Mouse (Mus musculus): Measurements from ENCODE around the gene Irgq. TPM values are rescaled to one million over a fixed set of nuclear protein-coding genes. Genes with fewer than 3 reads are reported as not detected.
"Not testable (repeated sequence)": the region's sequence is repeated elsewhere in the genome, so short reads cannot be mapped to it uniquely, and the experiment has no call there.

The Irgq gene
- total RNA-seq, 1 experiment: 6.2 TPM

DNA sequence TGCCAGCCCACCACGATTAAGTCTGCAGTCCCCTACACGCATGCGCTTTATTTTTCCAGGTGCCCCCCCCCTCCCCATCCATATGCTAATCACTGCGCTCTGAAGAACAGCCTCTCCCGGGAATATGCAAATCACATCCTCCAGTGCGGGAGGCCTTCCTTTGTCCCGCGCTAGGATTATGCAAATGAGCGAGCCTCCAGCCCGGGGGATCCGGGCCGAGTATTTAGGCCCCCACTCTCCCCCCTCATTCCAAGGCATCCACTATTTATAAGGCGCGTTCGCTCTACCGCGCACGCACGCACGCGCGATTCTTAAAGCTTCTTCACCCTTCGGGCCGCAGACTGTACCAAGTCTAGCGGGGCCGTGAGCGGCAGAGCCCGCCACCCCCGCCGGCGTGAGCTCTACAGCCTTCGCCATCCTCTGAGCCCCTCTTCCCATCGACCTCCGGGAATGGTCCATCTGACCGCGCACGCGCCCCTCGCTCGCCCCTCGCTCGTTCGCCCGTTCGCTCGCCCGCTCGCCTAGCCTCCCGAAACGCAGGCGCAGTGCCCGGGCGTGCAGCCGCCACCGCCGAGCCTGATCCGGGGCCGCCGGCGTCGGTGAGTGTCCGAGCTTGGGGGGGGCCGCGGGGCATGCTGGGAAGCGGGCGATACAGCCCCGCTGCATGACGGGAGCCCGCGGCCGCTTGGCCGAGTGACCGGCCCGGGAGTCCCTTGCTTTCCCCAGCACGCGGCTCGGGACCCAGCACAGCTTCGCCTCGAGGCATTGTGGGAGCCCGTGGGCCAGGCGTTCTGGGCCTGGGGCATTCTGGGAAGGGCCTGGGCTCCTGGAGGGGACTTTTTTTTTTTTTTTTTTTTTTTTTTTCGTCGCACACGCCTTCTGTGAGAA, 23.4 kb upstream of the Irgq start, which contains the start of gene Zfp428:
TSS of gene Zfp428 (plus strand) at position 169 of the 888 bp plus-strand sequence.
- Histone ChIP-seq H3K4me3 (ENCODE audit: insufficient read depth in 1 of 2, low read depth in 1 of 2, low read length in 2 of 2, poor library complexity in 1 of 2, severe bottlenecking in 1 of 2) (peak within 1 kb of the TSS; percentile 73 to 94), H3K27ac (ENCODE audit: insufficient read depth, low read depth, low read length, poor library complexity, severe bottlenecking) (peak within 1 kb of the TSS; percentile 97), H3K36me3 (ENCODE audit: control insufficient read depth, insufficient read depth, low read length, poor library complexity, severe bottlenecking) (peaks cover 7% of the 10 kb centered on the region), H3K4me1 (ENCODE audit: control insufficient read depth in 2 of 2, insufficient read depth in 2 of 2, low read length in 2 of 2, poor library complexity in 1 of 2) (peaks cover 2 to 31% of the 10 kb centered on the region in 2 experiments; a peak in 3 of 4 replicates), H3K9ac (ENCODE audit: insufficient read depth, low read depth, low read length, poor library complexity, severe bottlenecking) (peak within 1 kb of the TSS; percentile 98), H3K9me3 (ENCODE audit: control insufficient read depth, insufficient read depth, low read depth, low read length) (no peaks in the 10 kb centered on the region)
- in situ Hi-C loops (cut with MboI; ENCODE audit: low sequenced_read_pairs in 2 of 2, unreplicated experiment in 2 of 2): loop anchor here in 1 of 2 experiments (25.0 kb wide), 1 partner anchor 95 kb away; no protein-coding TSS in a partner anchor
- TF ChIP-seq ZNF384 (IDR thresholded peaks at IDR 0.05; ENCODE audit: low read depth, low read length) (peak; percentile 97), MAFK (IDR thresholded peaks at IDR 0.05; ENCODE audit: insufficient read depth, low read depth, low read length) (no peak), HCFC1 (IDR thresholded peaks at IDR 0.05; ENCODE audit: borderline replicate concordance, insufficient read depth, low read length) (peak; percentile 26; the same call in 1 of the 2 replicates), CHD2 (IDR thresholded peaks at IDR 0.05; ENCODE audit: low read depth, low read length) (peak; percentile 70; the same call in 1 of the 2 replicates), ZC3H11A (IDR thresholded peaks at IDR 0.05; ENCODE audit: borderline replicate concordance, low read depth, low read length) (no peak)
- DNase-seq (ENCODE audit: low read depth, low spot score): peak; percentile 90

DNA sequence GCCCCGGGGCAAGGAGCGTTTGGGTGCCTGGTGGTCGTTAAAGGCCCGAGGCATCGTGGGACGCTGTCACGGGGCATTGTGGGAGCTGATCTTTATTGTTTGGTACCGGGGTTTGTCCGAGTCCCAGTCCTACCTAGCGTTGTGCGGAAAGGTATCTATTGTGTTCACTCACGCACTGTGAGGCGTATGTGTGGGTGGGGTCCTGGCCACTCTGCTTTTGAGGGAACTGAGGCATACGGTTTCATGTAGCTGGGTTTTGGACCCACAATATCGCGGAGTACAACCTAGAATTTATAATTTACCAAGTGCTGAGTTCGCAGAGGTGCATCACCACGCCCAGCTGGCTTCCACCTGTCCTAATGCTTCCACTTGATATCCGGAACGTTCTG, 22.8 kb upstream of the Irgq start:
- no peak for DNase-seq (ENCODE audit: low read depth, low spot score)
- Histone ChIP-seq H3K36me3 (ENCODE audit: control insufficient read depth, insufficient read depth, low read length, poor library complexity, severe bottlenecking) (peaks cover 10% of the 10 kb centered on the region), H3K9ac (ENCODE audit: insufficient read depth, low read depth, low read length, poor library complexity, severe bottlenecking) (peak overlapping the region; percentile 98), H3K4me1 (ENCODE audit: control insufficient read depth in 2 of 2, insufficient read depth in 2 of 2, low read length in 2 of 2, poor library complexity in 1 of 2) (peaks cover 2 to 32% of the 10 kb centered on the region in 2 experiments; a peak in 2 of 4 replicates), H3K27ac (ENCODE audit: insufficient read depth, low read depth, low read length, poor library complexity, severe bottlenecking) (peak overlapping the region; percentile 97), H3K9me3 (ENCODE audit: control insufficient read depth, insufficient read depth, low read depth, low read length) (no peaks in the 10 kb centered on the region), H3K4me3 (ENCODE audit: insufficient read depth in 1 of 2, low read depth in 1 of 2, low read length in 2 of 2, poor library complexity in 1 of 2, severe bottlenecking in 1 of 2) (peak overlapping the region; percentile 73 to 94)
- peak; percentile 43; the same call in 1 of the 2 replicates for TF ChIP-seq MAFK (IDR thresholded peaks at IDR 0.05; ENCODE audit: insufficient read depth, low read depth, low read length)
- no peak for TF ChIP-seq ZC3H11A (IDR thresholded peaks at IDR 0.05; ENCODE audit: borderline replicate concordance, low read depth, low read length)
- peak; percentile 1; the same call in 1 of the 2 replicates for TF ChIP-seq ZNF384 (IDR thresholded peaks at IDR 0.05; ENCODE audit: low read depth, low read length)
- in situ Hi-C loops (cut with MboI; ENCODE audit: low sequenced_read_pairs in 2 of 2, unreplicated experiment in 2 of 2): loop anchor here in 1 of 2 experiments (25.0 kb wide), 1 partner anchor 95 kb away; no protein-coding TSS in a partner anchor

- TF ChIP-seq ZC3H11A (IDR thresholded peaks at IDR 0.05; ENCODE audit: borderline replicate concordance, low read depth, low read length): no peak
- TF ChIP-seq HCFC1 (IDR thresholded peaks at IDR 0.05; ENCODE audit: borderline replicate concordance, insufficient read depth, low read length): no peak
- no peak for TF ChIP-seq ZNF384 (IDR thresholded peaks at IDR 0.05; ENCODE audit: low read depth, low read length)
- no peak for TF ChIP-seq MAFK (IDR thresholded peaks at IDR 0.05; ENCODE audit: insufficient read depth, low read depth, low read length)
- no peak for TF ChIP-seq CHD2 (IDR thresholded peaks at IDR 0.05; ENCODE audit: low read depth, low read length)
- no peaks in the 10 kb centered on the region for H3K9me3 ChIP-seq (ENCODE audit: control insufficient read depth, insufficient read depth, low read depth, low read length)
- no peak within 1 kb of the TSS for H3K4me3 ChIP-seq (ENCODE audit: insufficient read depth in 1 of 2, low read depth in 1 of 2, low read length in 2 of 2, poor library complexity in 1 of 2, severe bottlenecking in 1 of 2)
- in situ Hi-C loops (cut with MboI; ENCODE audit: low sequenced_read_pairs in 2 of 2, unreplicated experiment in 2 of 2): loop anchor here in 1 of 2 experiments (25.0 kb wide), 1 partner anchor 100 kb away; no protein-coding TSS in a partner anchor
- H3K9ac ChIP-seq (ENCODE audit: insufficient read depth, low read depth, low read length, poor library complexity, severe bottlenecking): no peak within 1 kb of the TSS
- H3K36me3 ChIP-seq (ENCODE audit: control insufficient read depth, insufficient read depth, low read length, poor library complexity, severe bottlenecking): peaks cover 19% of the 10 kb centered on the region
- peaks cover 3 to 39% of the 10 kb centered on the region in 2 experiments; a peak in 3 of 4 replicates for H3K4me1 ChIP-seq (ENCODE audit: control insufficient read depth in 2 of 2, insufficient read depth in 2 of 2, low read length in 2 of 2, poor library complexity in 1 of 2)
- no peak within 1 kb of the TSS for H3K27ac ChIP-seq (ENCODE audit: insufficient read depth, low read depth, low read length, poor library complexity, severe bottlenecking)
- DNase-seq (ENCODE audit: low read depth, low spot score): no peak
Measured at GRCm38 (mm10) chr7:24512355-24512754, 18.1 kb upstream of the Irgq start, which contains the start of gene AC161166.1. AC161166.1 (minus strand) TSS chr7:24512455.

- Histone ChIP-seq H3K27ac (ENCODE audit: insufficient read depth, low read depth, low read length, poor library complexity, severe bottlenecking) (peak overlapping the region; percentile 74; the same call in 1 of the 2 replicates), H3K9ac (ENCODE audit: insufficient read depth, low read depth, low read length, poor library complexity, severe bottlenecking) (0 out of 2 replicates have a peak overlapping the region, but pooled peaks have one; percentile 18), H3K4me1 (ENCODE audit: control insufficient read depth in 2 of 2, insufficient read depth in 2 of 2, low read length in 2 of 2, poor library complexity in 1 of 2) (peaks cover 9 to 45% of the 10 kb centered on the region in 2 experiments), H3K36me3 (ENCODE audit: control insufficient read depth, insufficient read depth, low read length, poor library complexity, severe bottlenecking) (peaks cover 11% of the 10 kb centered on the region)
- 0 out of 2 replicates have a peak, but pooled peaks have one; percentile 15 for TF ChIP-seq ZC3H11A (IDR thresholded peaks at IDR 0.05; ENCODE audit: borderline replicate concordance, low read depth, low read length)
- peak; percentile 92 for TF ChIP-seq ZNF384 (IDR thresholded peaks at IDR 0.05; ENCODE audit: low read depth, low read length)
- peak; percentile 88 for DNase-seq (ENCODE audit: low read depth, low spot score)
- not testable (repeated sequence) for H3K4me3 ChIP-seq (ENCODE audit: insufficient read depth in 1 of 2, low read depth in 1 of 2, low read length in 2 of 2, poor library complexity in 1 of 2, severe bottlenecking in 1 of 2); H3K9me3 ChIP-seq (ENCODE audit: control insufficient read depth, insufficient read depth, low read depth, low read length)
- in situ Hi-C loops (cut with MboI; ENCODE audit: low sequenced_read_pairs in 2 of 2, unreplicated experiment in 2 of 2): loop anchor here in 1 of 2 experiments (25.0 kb wide), 1 partner anchor 104 kb away; no protein-coding TSS in a partner anchor
Measured at GRCm38 (mm10) chr7:24516319-24516718, 14.2 kb upstream of the Irgq start.

All from ES-E14 (cell line).